13 mouse cellular contexts compared by ENCODE assay signal in the genomic region with DNA sequence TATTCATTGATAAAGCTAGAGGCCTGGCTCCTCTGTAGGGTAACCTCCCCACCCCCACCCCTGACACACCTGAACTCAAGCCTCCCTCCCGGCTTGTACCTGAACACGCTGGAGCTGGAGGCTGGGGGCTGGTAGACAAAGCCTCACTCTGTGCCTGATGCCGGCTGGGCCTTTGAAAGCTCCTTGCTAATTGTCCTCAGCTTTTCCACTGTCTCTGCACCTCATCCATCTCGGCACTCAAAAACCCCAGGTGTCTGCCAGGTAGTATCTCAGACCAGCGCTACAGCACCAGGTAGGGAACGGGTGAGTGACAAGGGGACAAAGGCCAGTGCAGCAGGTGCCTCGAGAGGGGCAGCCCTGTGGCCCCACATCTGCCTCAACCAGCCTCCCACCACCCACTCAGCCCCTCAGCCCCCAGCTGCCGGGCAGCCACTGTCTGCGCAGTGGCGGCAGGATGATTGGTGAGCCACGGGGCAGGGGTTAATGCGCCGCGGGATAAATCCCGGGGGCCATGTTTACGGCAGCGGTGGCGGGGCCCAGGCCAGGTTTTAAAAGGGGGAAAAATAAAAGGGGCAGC. TPM values are rescaled to one million over a fixed set of nuclear protein-coding genes. Genes with fewer than 3 reads are reported as not detected.
DNase-seq lines count a peak whose midpoint lies in the region; ATAC-seq lines count a peak whose summit lies in the region.
"Had no signal": no experiment of that assay in that cellular context is flagged by ENCODE, and none has a peak within 500 bp of the region (broad histone marks: within the 10 kb centered on the region; RNA-seq: fewer than 3 reads in every experiment).

No protein-coding gene starts in this region.

- no peaks in the 10 kb centered on the region for H3K36me3 ChIP-seq in kidney, embryonic 16.5 days (ENCODE audit: insufficient read depth, low read length)
- H3K36me3 ChIP-seq in forebrain, embryonic 14.5 days (ENCODE audit: control insufficient read depth, insufficient read depth, low read length) = no peaks in the 10 kb centered on the region
- no peaks in the 10 kb centered on the region for H3K36me3 ChIP-seq in limb, embryonic 11.5 days (ENCODE audit: control insufficient read depth, insufficient read depth, low read length)
- H3K36me3 ChIP-seq in neural tube, embryonic 12.5 days = no peaks in the 10 kb centered on the region
- H3K36me3 ChIP-seq: G1E had no signal

- ATAC-seq in kidney, embryonic 16.5 days (ENCODE audit: low FRiP score, low TSS enrichment) = no peak
- no peak for ATAC-seq in forebrain, embryonic 14.5 days
- ATAC-seq in limb, embryonic 11.5 days (ENCODE audit: insufficient number of reproducible peaks, low FRiP score, low TSS enrichment, low read depth) = no peak
- ATAC-seq in neural tube, embryonic 12.5 days (ENCODE audit: low FRiP score, low read depth) = no peak
- ATAC-seq in inflammation-experienced regulatory T-cells, adult 6 months = no peak

- no peaks in the 10 kb centered on the region for H3K9me3 ChIP-seq in kidney, embryonic 16.5 days (ENCODE audit: low read length)
- H3K9me3 ChIP-seq in forebrain, embryonic 14.5 days (replicated peaks; ENCODE audit: control insufficient read depth, low read length) = no peaks in the 10 kb centered on the region
- H3K9me3 ChIP-seq in limb, embryonic 11.5 days (ENCODE audit: control insufficient read depth, low read length) = no peaks in the 10 kb centered on the region
- H3K9me3 ChIP-seq in neural tube, embryonic 12.5 days = no peaks in the 10 kb centered on the region
- H3K9me3 ChIP-seq: G1E had no signal

- DNase-seq in kidney, adult 18-20 months = no peak
- no peak for DNase-seq in forebrain, embryonic 14.5 days (ENCODE audit: low spot score)
- DNase-seq in limb, embryonic 11.5 days (ENCODE audit: low spot score) = peak; percentile 62
- DNase-seq in cerebellum, postnatal 36 days = no peak
- no peak for DNase-seq in MN1 (ENCODE audit: low spot score)
- DNase-seq: heart, postnatal 10 days; lung, postnatal 36 days; spleen, adult 18-20 months; thymus, postnatal 25 days had no signal

- H3K4me2 ChIP-seq in kidney, embryonic 16.5 days (replicated peaks; ENCODE audit: low read depth, low read length) = 0 out of 2 replicates have a peak overlapping the region, but pooled peaks have one; percentile 8
- no peak overlapping the region for H3K4me2 ChIP-seq in forebrain, embryonic 14.5 days (ENCODE audit: low read length)
- H3K4me2 ChIP-seq in limb, embryonic 11.5 days (ENCODE audit: low read depth, severe bottlenecking) = 0 out of 2 replicates have a peak overlapping the region, but pooled peaks have one; percentile 2
- peak overlapping the region; percentile 38 for H3K4me2 ChIP-seq in neural tube, embryonic 12.5 days (replicated peaks)

- peaks cover 15% of the 10 kb centered on the region; the same call in 1 of the 2 replicates for H3K27me3 ChIP-seq in kidney, embryonic 16.5 days (ENCODE audit: insufficient read depth, low read length)
- no peaks in the 10 kb centered on the region for H3K27me3 ChIP-seq in forebrain, embryonic 14.5 days (replicated peaks; ENCODE audit: control insufficient read depth, insufficient read depth, low read length)
- H3K27me3 ChIP-seq in limb, embryonic 11.5 days (ENCODE audit: control insufficient read depth, insufficient read depth, low read length) = peaks cover 27% of the 10 kb centered on the region
- H3K27me3 ChIP-seq in neural tube, embryonic 12.5 days (replicated peaks) = peaks cover 65% of the 10 kb centered on the region

- 6% methylated on average over 17 of the region's 18 CpGs for whole genome bisulfite sequencing in kidney, embryonic 16.5 days
- 10% methylated on average over 18 of the region's 18 CpGs for WGBS in forebrain, embryonic 14.5 days
- WGBS in limb, embryonic 11.5 days = 1% methylated on average over 18 of the region's 18 CpGs
- under 1% methylated on average over 18 of the region's 18 CpGs for WGBS in neural tube, embryonic 12.5 days

- H3K4me1 ChIP-seq in kidney, embryonic 16.5 days (ENCODE audit: insufficient read depth, low read length) = peaks cover 50% of the 10 kb centered on the region
- peaks cover 43% of the 10 kb centered on the region for H3K4me1 ChIP-seq in forebrain, embryonic 14.5 days (ENCODE audit: control insufficient read depth, insufficient read depth, low read length)
- H3K4me1 ChIP-seq in limb, embryonic 11.5 days (ENCODE audit: control insufficient read depth, insufficient read depth, low read length) = peaks cover 42% of the 10 kb centered on the region
- peaks cover 44% of the 10 kb centered on the region for H3K4me1 ChIP-seq in neural tube, embryonic 12.5 days

- no peak overlapping the region for H3K4me3 ChIP-seq in kidney, embryonic 16.5 days (ENCODE audit: low read length)
- H3K4me3 ChIP-seq in forebrain, embryonic 14.5 days (ENCODE audit: low read depth, low read length) = no peak overlapping the region
- no peak overlapping the region for H3K4me3 ChIP-seq in limb, embryonic 11.5 days (ENCODE audit: low read depth, low read length)
- no peak overlapping the region for H3K4me3 ChIP-seq in neural tube, embryonic 12.5 days

- H3K27ac ChIP-seq in kidney, embryonic 16.5 days (ENCODE audit: low read length) = no peak overlapping the region
- H3K27ac ChIP-seq in forebrain, embryonic 14.5 days (ENCODE audit: low read depth, low read length) = no peak overlapping the region
- 0 out of 2 replicates have a peak overlapping the region, but pooled peaks have one; percentile 21 for H3K27ac ChIP-seq in limb, embryonic 11.5 days (replicated peaks; ENCODE audit: low read depth, low read length)
- H3K27ac ChIP-seq in neural tube, embryonic 12.5 days = no peak overlapping the region

- H3K9ac ChIP-seq in kidney, embryonic 16.5 days (replicated peaks; ENCODE audit: low read length) = peak overlapping the region; percentile 29; the same call in 1 of the 2 replicates
- H3K9ac ChIP-seq in forebrain, embryonic 14.5 days (ENCODE audit: low read length) = 0 out of 2 replicates have a peak overlapping the region, but pooled peaks have one; percentile 25
- peak overlapping the region; percentile 12; the same call in 1 of the 2 replicates for H3K9ac ChIP-seq in limb, embryonic 11.5 days (ENCODE audit: low read length)
- no peak overlapping the region for H3K9ac ChIP-seq in neural tube, embryonic 12.5 days

RNA-seq across cellular contexts. Expression of a gene that starts 20.3 kb away (rescaled TPM):
- 231 and 241 TPM in 2 replicates for polyA plus RNA-seq in kidney, embryonic 16.5 days (2015; fragmentation: Nextera tagmentation; extraction: Ambion mirVana)
- polyA plus RNA-seq in forebrain, embryonic 14.5 days (2014; fragmentation: Nextera tagmentation; extraction: Ambion mirVana) = 262 TPM in 2 replicates
- polyA plus RNA-seq in limb, embryonic 11.5 days (2014; fragmentation: Nextera tagmentation; extraction: Ambion mirVana) = 247 and 260 TPM in 2 replicates
- 244 and 249 TPM in 2 replicates for polyA plus RNA-seq in neural tube, embryonic 12.5 days (2016; fragmentation: Nextera tagmentation; extraction: Ambion mirVana)
- polyA plus RNA-seq in inflammation-experienced regulatory T-cells, adult 6 months (2017; shearing (Covaris generic)) = 100 to 1,000 TPM; 164 to 183 (median 169) TPM

RNA-seq across cellular contexts. Expression of a gene that starts 31.6 kb away (rescaled TPM):
- 1,116 and 1,175 TPM in 2 replicates for polyA plus RNA-seq in kidney, embryonic 16.5 days (2015; fragmentation: Nextera tagmentation; extraction: Ambion mirVana)
- polyA plus RNA-seq in forebrain, embryonic 14.5 days (2014; fragmentation: Nextera tagmentation; extraction: Ambion mirVana) = 772 and 935 TPM in 2 replicates
- 807 and 830 TPM in 2 replicates for polyA plus RNA-seq in limb, embryonic 11.5 days (2014; fragmentation: Nextera tagmentation; extraction: Ambion mirVana)
- 822 and 941 TPM in 2 replicates for polyA plus RNA-seq in neural tube, embryonic 12.5 days (2016; fragmentation: Nextera tagmentation; extraction: Ambion mirVana)
- polyA plus RNA-seq in inflammation-experienced regulatory T-cells, adult 6 months (2017; shearing (Covaris generic)) = 100 to 1,000 TPM; 284 to 445 (median 299) TPM

RNA-seq across cellular contexts. Expression of a gene that starts 55.2 kb away (rescaled TPM):
- 81.4 and 88.0 TPM in 2 replicates for polyA plus RNA-seq in kidney, embryonic 16.5 days (2015; fragmentation: Nextera tagmentation; extraction: Ambion mirVana)
- polyA plus RNA-seq in forebrain, embryonic 14.5 days (2014; fragmentation: Nextera tagmentation; extraction: Ambion mirVana) = 62.7 and 69.6 TPM in 2 replicates
- polyA plus RNA-seq in limb, embryonic 11.5 days (2014; fragmentation: Nextera tagmentation; extraction: Ambion mirVana) = 83.9 and 85.1 TPM in 2 replicates
- polyA plus RNA-seq in neural tube, embryonic 12.5 days (2016; fragmentation: Nextera tagmentation; extraction: Ambion mirVana) = 74.0 and 76.0 TPM in 2 replicates
- polyA plus RNA-seq in inflammation-experienced regulatory T-cells, adult 6 months (2017; shearing (Covaris generic)) = 10 to 100 TPM; 21.3 to 28.4 (median 27.4) TPM
